Mouse (Mus musculus): Measurements from ENCODE around the gene Prss53. TPM values are rescaled to one million over a fixed set of nuclear protein-coding genes. Genes with fewer than 3 reads are reported as not detected.
"Not testable (repeated sequence)": the region's sequence is repeated elsewhere in the genome, so short reads cannot be mapped to it uniquely, and the experiment has no call there.

The Prss53 gene
- polyA plus RNA-seq, 3 experiments from 2014 or later = 0.54 TPM; not detected in 1

- ATAC-seq = peak; percentile 100
Measured at GRCm38 (mm10) chr7:127912190-127912871, 21.6 kb upstream of the Prss53 start, which contains the start of gene Kat8. Gene Kat8, plus strand, starts transcription at chr7:127912516.

- no peak for ATAC-seq
Measured at GRCm38 (mm10) chr7:127908656-127909055, 17.9 kb upstream of the Prss53 start.

- ATAC-seq = no peak
Measured at GRCm38 (mm10) chr7:127907939-127908338, 17.2 kb upstream of the Prss53 start.

- ATAC-seq = peak; percentile 97
Measured at GRCm38 (mm10) chr7:127903971-127904796, 13.4 kb upstream of the Prss53 start, which contains the start of gene Bckdk. Gene Bckdk, plus strand, starts transcription at chr7:127904082.

- ATAC-seq = no peak
Measured at GRCm38 (mm10) chr7:127901772-127902171, 11.0 kb upstream of the Prss53 start.

GRCm38 (mm10) chr7:127899997-127900396, 9.2 kb upstream of the Prss53 start:
- no peak for ATAC-seq

DNA sequence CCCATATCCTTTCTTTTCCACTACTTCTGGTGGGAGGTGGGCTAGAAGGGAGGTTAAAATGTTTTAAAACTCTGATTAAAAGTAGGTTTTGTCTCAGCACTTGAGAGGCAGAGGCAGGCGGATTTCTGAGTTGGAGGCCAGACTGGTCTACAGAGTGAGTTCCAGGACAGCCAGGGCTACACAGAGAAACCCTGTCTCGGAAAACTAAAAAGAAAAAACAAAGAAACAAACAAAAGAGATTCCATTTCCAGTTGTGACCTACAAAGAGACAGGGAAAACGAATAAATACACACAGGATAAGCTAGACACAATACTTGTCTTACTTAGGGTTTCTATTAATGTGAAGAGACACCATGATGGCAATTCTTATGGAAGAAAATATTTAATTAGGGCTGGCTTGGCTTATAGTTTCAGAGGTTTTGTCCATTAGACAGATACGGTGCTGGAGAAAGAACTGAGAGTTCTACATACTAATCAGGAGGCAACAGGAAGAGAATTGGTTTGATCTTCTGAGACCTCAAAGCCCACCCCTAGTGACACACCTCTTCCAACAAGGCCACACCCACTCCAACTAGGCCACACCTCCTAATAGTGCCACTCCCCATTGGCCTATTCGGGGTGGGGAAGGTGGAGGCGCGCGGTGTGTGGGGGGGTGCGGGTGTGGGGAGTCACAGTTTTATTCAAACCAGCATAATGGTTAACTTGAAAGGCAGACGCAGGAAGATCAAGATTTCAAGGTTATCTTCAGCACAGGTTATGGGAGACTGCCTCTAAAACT, 7.6 kb upstream of the Prss53 start:
- ATAC-seq = no peak

DNA sequence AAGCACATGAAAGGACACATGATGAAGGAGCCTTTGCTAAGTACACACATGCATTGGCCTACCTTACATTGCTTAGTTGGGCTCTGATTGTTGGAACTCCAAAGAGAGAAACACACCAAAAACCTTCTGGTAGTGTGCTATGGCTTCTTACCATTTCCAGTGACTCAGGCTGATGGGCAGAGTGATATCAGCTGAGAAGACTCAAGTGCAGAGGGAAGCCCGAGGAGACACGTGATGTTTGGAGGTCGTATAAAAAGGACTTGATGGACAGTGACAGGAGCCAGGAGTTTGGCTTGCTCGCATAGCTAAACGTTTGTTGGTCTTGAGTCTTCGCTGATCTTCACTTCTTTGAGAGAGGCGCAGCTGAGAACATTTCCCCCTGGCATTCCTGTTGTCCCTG, 6.8 kb upstream of the Prss53 start:
- ATAC-seq = no peak

DNA sequence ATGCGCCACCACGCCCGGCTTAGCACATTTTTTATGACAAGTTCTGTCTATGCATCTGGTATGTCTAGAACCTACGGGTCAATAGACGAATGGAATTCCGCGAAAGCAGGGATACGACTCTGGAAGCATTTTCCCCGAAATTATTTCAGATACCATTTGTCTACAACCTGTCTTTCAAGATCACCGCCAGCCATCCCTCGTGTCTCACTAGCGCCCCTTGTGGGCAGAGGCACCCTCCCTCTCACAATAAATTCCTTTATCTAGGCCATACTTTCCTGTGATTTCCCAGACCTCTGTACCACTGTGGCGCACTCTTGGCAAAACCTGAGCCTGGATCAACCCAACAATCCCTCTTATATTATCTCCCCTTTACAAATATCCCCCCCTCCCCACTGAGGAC, 5.6 kb upstream of the Prss53 start:
- ATAC-seq = peak; percentile 35

GRCm38 (mm10) chr7:127895891-127896290, 5.1 kb upstream of the Prss53 start:
- ATAC-seq = not testable (repeated sequence)

DNA sequence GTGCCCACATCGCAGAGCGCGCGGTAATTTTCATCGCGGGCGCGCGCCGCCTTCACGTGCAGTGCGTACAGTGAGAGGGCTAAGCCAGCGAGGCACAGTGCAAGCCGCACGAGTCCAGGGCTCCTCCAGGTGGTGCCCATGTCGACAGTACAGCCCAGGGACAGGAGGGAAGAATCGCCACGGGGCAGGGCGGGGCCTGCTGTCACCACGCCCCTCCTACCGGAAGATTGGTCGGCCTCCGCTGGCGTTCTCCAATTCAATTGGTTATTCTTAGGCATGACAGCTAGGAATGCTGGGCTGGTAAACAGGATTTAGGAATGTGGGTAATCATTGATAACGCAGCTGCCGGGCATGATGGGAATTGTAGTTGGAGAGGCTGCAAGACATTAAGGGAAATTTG, 4.7 kb upstream of the Prss53 start, which contains the start of the genes Gm21974 and Vkorc1:
Gene Gm21974 (minus strand): TSS at position 13 of the 400 bp plus-strand sequence.
Gene Vkorc1 (minus strand): TSS at position 176 of the 400 bp plus-strand sequence.
- peak; percentile 88 for ATAC-seq

- no peak for ATAC-seq
Measured at GRCm38 (mm10) chr7:127894480-127894879, 3.7 kb upstream of the Prss53 start.

DNA sequence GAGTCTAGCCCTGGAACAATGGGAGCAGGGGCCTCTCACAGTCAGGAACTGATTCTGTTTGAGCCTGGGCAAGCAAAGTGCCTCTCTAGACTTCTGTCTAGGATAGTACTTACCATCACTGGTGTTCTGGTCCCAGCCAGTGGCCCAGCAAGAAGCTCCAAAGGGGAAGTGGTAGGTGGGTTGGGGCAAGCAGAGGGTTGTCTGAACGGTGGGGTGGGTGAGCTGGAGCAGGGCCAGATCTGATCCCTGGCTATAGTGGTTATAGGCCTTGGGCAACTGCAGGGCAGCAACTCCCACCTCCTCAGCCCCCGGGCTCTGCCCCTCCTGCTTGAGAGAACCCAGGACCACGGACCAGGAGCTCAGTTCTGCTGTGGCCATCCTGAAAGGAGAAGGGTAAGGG, 1.9 kb downstream of the Prss53 start:
- no peak for ATAC-seq

GRCm38 (mm10) chr7:127887781-127888180, 3.0 kb downstream of the Prss53 start:
- ATAC-seq = no peak

- no peak for ATAC-seq
Measured at GRCm38 (mm10) chr7:127887191-127887590, 3.6 kb downstream of the Prss53 start.

- ATAC-seq = no peak
Measured at GRCm38 (mm10) chr7:127886551-127886950, 4.2 kb downstream of the Prss53 start.

- ATAC-seq = no peak
Measured at GRCm38 (mm10) chr7:127885951-127886350, 4.8 kb downstream of the Prss53 start.

- ATAC-seq = no peak
Measured at GRCm38 (mm10) chr7:127880431-127880830, 10.3 kb downstream of the Prss53 start.

DNA sequence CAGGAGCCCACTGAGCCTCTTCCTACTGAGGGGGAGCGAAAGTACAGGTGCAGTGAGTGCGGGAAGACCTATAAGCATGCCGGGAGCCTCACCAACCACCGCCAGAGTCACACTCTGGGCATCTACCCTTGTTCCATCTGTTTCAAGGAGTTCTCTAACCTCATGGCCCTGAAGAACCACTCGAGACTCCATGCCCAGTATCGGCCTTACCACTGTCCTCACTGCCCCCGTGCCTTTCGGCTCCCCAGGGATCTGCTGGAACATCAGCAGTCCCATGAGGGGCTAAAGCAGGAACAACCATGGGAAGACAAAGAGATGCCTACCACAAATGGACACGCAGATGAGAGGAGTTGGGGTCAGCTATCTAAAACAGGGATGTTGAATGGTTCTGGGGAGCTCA, 11.5 kb downstream of the Prss53 start:
- ATAC-seq = no peak

DNA sequence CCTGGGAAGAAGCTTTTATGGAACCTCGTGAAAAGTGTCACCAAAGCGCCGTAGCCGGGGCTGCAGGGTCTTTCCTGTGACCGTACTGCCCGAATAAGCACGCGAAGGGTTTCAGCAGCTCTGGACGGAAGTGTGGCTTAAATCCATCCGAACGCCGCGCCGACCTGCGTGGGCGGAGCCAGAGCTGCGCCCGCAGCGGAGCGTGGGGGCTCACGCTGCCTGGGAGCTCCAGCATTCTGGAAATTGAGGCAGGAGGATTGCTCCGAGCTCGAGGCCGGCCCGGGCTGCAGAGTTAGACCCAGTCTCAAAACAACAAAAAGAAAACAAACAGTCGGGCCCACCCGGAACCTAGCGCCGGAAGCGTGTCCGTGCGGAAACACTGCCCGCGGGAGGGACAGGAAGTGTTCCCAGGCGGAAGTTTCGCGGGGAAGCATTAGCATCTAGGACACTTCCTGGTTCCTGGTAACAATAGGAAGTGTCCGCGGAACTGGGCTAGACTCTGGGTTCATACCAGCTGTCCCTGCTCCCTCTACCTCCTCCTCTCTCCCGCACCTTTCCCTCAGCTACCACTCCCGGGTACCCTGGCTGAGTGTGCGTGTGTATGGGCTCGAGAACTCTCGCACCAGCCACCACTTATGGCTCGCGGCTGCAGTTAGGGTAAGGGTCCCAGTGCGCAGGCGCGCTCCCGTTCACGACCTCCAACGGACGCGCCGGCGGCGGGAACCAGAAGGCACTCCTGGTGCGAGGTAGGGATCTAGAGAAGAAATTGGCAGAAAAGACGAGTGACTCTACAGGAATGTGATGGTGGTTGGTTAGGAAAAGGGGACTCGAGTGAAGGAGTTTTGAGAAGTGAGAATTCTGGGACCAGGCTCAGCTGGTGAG, 14.1 kb downstream of the Prss53 start, which contains the start of gene Zfp668:
Gene Zfp668 (minus strand): TSS at position 362 of the 882 bp plus-strand sequence.
- ATAC-seq = peak; percentile 36

- peak; percentile 44 for ATAC-seq
Measured at GRCm38 (mm10) chr7:127876041-127876466, 14.7 kb downstream of the Prss53 start, which contains the start of gene Zfp646. Gene Zfp646, plus strand, starts transcription at chr7:127876221.

GRCm38 (mm10) chr7:127875627-127876001, 15.2 kb downstream of the Prss53 start:
- ATAC-seq = peak; percentile 67
